Mouse (Mus musculus) kidney, embryonic 14.5 days (tissue): ENCODE results near the gene Serpina7. TPM values are rescaled to one million over a fixed set of nuclear protein-coding genes. Genes with fewer than 3 reads are reported as not detected.

ENCODE experiments used
- ATAC-seq: fragments of 200-750 bp; cut with Nextera tagmentation; 2 replicates; pipeline ENCODE4 v1.8.0; 2017; ENCODE audit warnings: moderate number of reproducible peaks, mild to moderate bottlenecking, moderate TSS enrichment, moderate library complexity; ENCODE audit not compliant: low FRiP score, low TSS enrichment
- H3K27ac ChIP-seq: fragments of 300-500 bp; sonication (generic); 2 replicates; pipeline ENCODE4 v1.5.1; 2014; ENCODE audit warnings: low read depth, mild to moderate bottlenecking, low read length, moderate library complexity, mixed read lengths
- H3K27me3 ChIP-seq: fragments of 300-500 bp; sonication (generic); 2 replicates; pipeline ENCODE4 v1.6.1; 2014; ENCODE audit warnings: mild to moderate bottlenecking, low read length; ENCODE audit not compliant: control insufficient read depth, insufficient read depth
- H3K36me3 ChIP-seq: fragments of 300-500 bp; sonication (generic); 2 replicates; pipeline ENCODE4 v1.6.1; 2014; ENCODE audit warnings: low read length, mixed read lengths; ENCODE audit not compliant: control insufficient read depth, insufficient read depth
- H3K4me1 ChIP-seq: fragments of 300-500 bp; sonication (generic); 2 replicates; pipeline ENCODE4 v1.6.1; 2014; ENCODE audit warnings: low read length, mixed read lengths; ENCODE audit not compliant: control insufficient read depth, insufficient read depth
- H3K4me2 ChIP-seq: fragments of 300-500 bp; sonication (generic); replicated peaks from 2 replicates; pipeline ENCODE4 v1.6.1; 2014; ENCODE audit warnings: low read depth, mild to moderate bottlenecking, low read length
- H3K4me3 ChIP-seq: fragments of 300-500 bp; sonication (generic); 2 replicates; pipeline ENCODE4 v1.5.1; 2014; ENCODE audit warnings: mild to moderate bottlenecking, low read length
- H3K9ac ChIP-seq: fragments of 300-500 bp; sonication (generic); 2 replicates; pipeline ENCODE4 v1.6.1; 2014; ENCODE audit warnings: low read depth, mild to moderate bottlenecking, low read length, moderate library complexity
- H3K9me3 ChIP-seq: fragments of 300-500 bp; sonication (generic); 2 replicates; pipeline ENCODE4 v1.6.1; 2016; ENCODE audit warnings: low read length; ENCODE audit not compliant: control insufficient read depth
- WGBS: fragments of 180-500 bp; shearing (Covaris S2); extraction: QIAGEN DNeasy Blood & Tissue Kit; methylation state at CpG from one replicate; pipeline ENCODE4 v1.1.7; 2014; 5-methylcytosine and 5-hydroxymethylcytosine counted together
- polyA plus RNA-seq: library from polyadenylated mRNA; unstranded; fragments of >200 nt; fragmentation: Nextera tagmentation; extraction: Ambion mirVana; gene quantifications from 2 replicates; pipeline ENCODE4 v1.2.1, GENCODE M21; 2014

Gene Serpina7
- polyA plus RNA-seq, 1 experiment from 2014 or later, result not detected

- Histone ChIP-seq H3K9me3 (no peaks in the 10 kb centered on the region), H3K4me3 (no peak overlapping the region), H3K36me3 (no peaks in the 10 kb centered on the region), H3K27me3 (no peaks in the 10 kb centered on the region; the same call in 1 of the 2 replicates), H3K4me2 (no peak overlapping the region), H3K27ac (no peak overlapping the region), H3K9ac (no peak overlapping the region), H3K4me1 (no peaks in the 10 kb centered on the region)
- 76% methylated on average over 2 of the region's 2 CpGs for WGBS
- no peak for ATAC-seq
Observed at GRCm38 (mm10) chrX:139039314-139039713, 45.7 kb downstream of the Serpina7 start.

- no peaks in the 10 kb centered on the region for H3K9me3 ChIP-seq
- no peak for ATAC-seq
- no peak overlapping the region for H3K4me2 ChIP-seq
- WGBS, result 91% methylated on average over 1 of the region's 1 CpGs
- no peaks in the 10 kb centered on the region; the same call in 1 of the 2 replicates for H3K27me3 ChIP-seq
- H3K4me1 ChIP-seq, result no peaks in the 10 kb centered on the region
- H3K9ac ChIP-seq, result no peak overlapping the region
- H3K27ac ChIP-seq, result no peak overlapping the region
- H3K36me3 ChIP-seq, result no peaks in the 10 kb centered on the region
- no peak overlapping the region for H3K4me3 ChIP-seq
Observed at GRCm38 (mm10) chrX:139037666-139038065, 47.4 kb downstream of the Serpina7 start.

Other genes starting within 250 kb of the Serpina7 start
- gene Nrk, start 170.8 kb downstream of the Serpina7 start, polyA plus RNA-seq, result 6.4 and 13.3 TPM in 2 replicates
- not detected in 2 replicates for gene 4930513O06Rik, start 1.0 kb upstream of the Serpina7 start, polyA plus RNA-seq
- gene 4933428M09Rik, start 94.0 kb upstream of the Serpina7 start, polyA plus RNA-seq, result not detected in 2 replicates
- gene Mum1l1, start 124.8 kb upstream of the Serpina7 start, polyA plus RNA-seq, result 15.0 and 17.2 TPM in 2 replicates
- not detected in 2 replicates for gene Trap1a, start 248.4 kb upstream of the Serpina7 start, polyA plus RNA-seq